Comparison of ENCODE assay signal across 21 mouse cellular contexts in the genomic region with DNA sequence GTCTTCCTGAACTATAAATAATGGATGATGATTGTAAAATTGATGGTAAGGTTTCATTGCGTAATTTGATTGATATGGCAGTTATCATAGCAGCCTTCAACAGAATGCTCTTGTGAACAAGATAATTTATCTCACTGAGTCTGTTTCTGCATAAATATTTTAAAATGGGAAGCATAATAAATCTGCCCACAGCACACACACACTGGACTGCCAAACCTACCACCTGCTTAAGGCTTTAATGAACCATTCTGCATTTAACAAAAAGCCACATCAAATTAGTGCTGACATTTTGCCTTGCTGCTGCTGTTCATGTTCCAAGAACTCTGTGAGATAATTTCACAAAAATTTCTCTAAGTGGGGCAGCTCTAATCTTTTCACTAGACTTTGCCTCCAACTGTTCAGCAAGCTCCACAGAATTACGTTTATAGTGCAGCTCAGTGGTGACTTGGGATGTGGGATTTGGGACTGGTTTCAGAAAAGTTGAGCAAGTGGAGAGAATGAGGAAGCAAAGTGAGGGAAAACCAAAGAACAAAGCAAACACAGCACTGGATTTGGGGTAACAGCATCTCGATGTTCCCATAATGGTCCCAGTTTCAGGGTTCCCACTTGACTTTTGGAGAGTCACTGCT.
DNase-seq lines count a peak whose midpoint lies in the region; ATAC-seq and TF ChIP-seq lines count a peak whose summit lies in the region.
"Had no signal": no experiment of that assay in that cellular context is flagged by ENCODE, and none has a peak within 500 bp of the region (broad histone marks: within the 10 kb centered on the region; RNA-seq: fewer than 3 reads in every experiment).

No protein-coding gene starts in this region.

- H3K4me2 ChIP-seq in forebrain, postnatal 0 days (ENCODE audit: low read depth): no peak overlapping the region
- H3K4me2 ChIP-seq: hindbrain, embryonic 15.5 days; intestine, embryonic 15.5 days; limb, embryonic 15.5 days; liver, embryonic 15.5 days; midbrain, embryonic 11.5 days had no signal

- no peak for TF ChIP-seq POLR2A in testis, adult 2 months (IDR thresholded peaks at IDR 0.05; ENCODE audit: control insufficient read depth, low read depth, low read length)

- no peaks in the 10 kb centered on the region for H3K36me3 ChIP-seq in forebrain, postnatal 0 days (ENCODE audit: insufficient read depth)
- H3K36me3 ChIP-seq in forebrain, embryonic 10.5 days (replicated peaks): no peaks in the 10 kb centered on the region
- H3K36me3 ChIP-seq in heart, embryonic 10.5 days: no peaks in the 10 kb centered on the region
- H3K36me3 ChIP-seq in testis, adult 2 months (ENCODE audit: control insufficient read depth, insufficient read depth, low read length): no peaks in the 10 kb centered on the region
- H3K36me3 ChIP-seq: G1E; hindbrain, embryonic 15.5 days; intestine, embryonic 15.5 days; limb, embryonic 15.5 days; liver, embryonic 15.5 days had no signal

- peak; percentile 67 for DNase-seq in forebrain, postnatal 0 days
- no peak for DNase-seq in forebrain, embryonic 10.5 days (ENCODE audit: extremely low spot score, low spot score)
- peak; percentile 58 to 70 for DNase-seq in heart, adult 9 months (ENCODE audit: low spot score in 2 of 2)
- no peak for DNase-seq in heart, embryonic 10.5 days (ENCODE audit: low spot score)
- no peak for DNase-seq in testis, postnatal 10 days (ENCODE audit: low spot score)
- peak; percentile 12 for DNase-seq in telencephalon, adult 2 months (ENCODE audit: low read depth, low spot score)
- no peak for DNase-seq in cerebellum, adult 11 months
- DNase-seq: cerebellum, adult 9-11 months; kidney, adult 9 months; kidney, postnatal 4 days; retina, postnatal 1 day; thymus, postnatal 25 days had no signal

- no peaks in the 10 kb centered on the region for H3K4me1 ChIP-seq in forebrain, postnatal 0 days (ENCODE audit: insufficient read depth)
- H3K4me1 ChIP-seq in forebrain, embryonic 10.5 days: no peaks in the 10 kb centered on the region
- peaks cover 5% of the 10 kb centered on the region; the same call in 1 of the 2 replicates for H3K4me1 ChIP-seq in heart, embryonic 10.5 days
- no peaks in the 10 kb centered on the region for H3K4me1 ChIP-seq in testis, adult 2 months (ENCODE audit: control insufficient read depth, insufficient read depth, low read length)
- H3K4me1 ChIP-seq: hindbrain, embryonic 15.5 days; intestine, embryonic 15.5 days; limb, embryonic 15.5 days; liver, embryonic 15.5 days had no signal

- H3K9me3 ChIP-seq in forebrain, postnatal 0 days (ENCODE audit: low read length): no peaks in the 10 kb centered on the region
- H3K9me3 ChIP-seq in forebrain, embryonic 10.5 days: no peaks in the 10 kb centered on the region
- no peaks in the 10 kb centered on the region for H3K9me3 ChIP-seq in heart, embryonic 10.5 days
- H3K9me3 ChIP-seq: hindbrain, embryonic 15.5 days; intestine, embryonic 15.5 days; limb, embryonic 15.5 days; liver, embryonic 15.5 days had no signal

- no peaks in the 10 kb centered on the region for H3K27me3 ChIP-seq in forebrain, postnatal 0 days (ENCODE audit: insufficient read depth, low read length)
- no peaks in the 10 kb centered on the region for H3K27me3 ChIP-seq in forebrain, embryonic 10.5 days (ENCODE audit: poor library complexity, severe bottlenecking)
- no peaks in the 10 kb centered on the region for H3K27me3 ChIP-seq in heart, embryonic 10.5 days (ENCODE audit: insufficient read depth, poor library complexity, severe bottlenecking)
- no peaks in the 10 kb centered on the region for H3K27me3 ChIP-seq in testis, adult 2 months (ENCODE audit: control insufficient read depth, insufficient read depth, low read length)
- H3K27me3 ChIP-seq: hindbrain, embryonic 15.5 days; intestine, embryonic 15.5 days; limb, embryonic 15.5 days; liver, embryonic 15.5 days had no signal

- no peak overlapping the region for H3K27ac ChIP-seq in forebrain, postnatal 0 days (ENCODE audit: low read depth, low read length)
- no peak overlapping the region for H3K27ac ChIP-seq in forebrain, embryonic 10.5 days
- H3K27ac ChIP-seq in heart, embryonic 10.5 days: no peak overlapping the region
- H3K27ac ChIP-seq in testis, adult 2 months (ENCODE audit: control insufficient read depth, insufficient read depth, low read depth, low read length): peak overlapping the region; percentile 65
- H3K27ac ChIP-seq: hindbrain, embryonic 15.5 days; intestine, embryonic 15.5 days; limb, embryonic 15.5 days; liver, embryonic 15.5 days; macrophage; stomach, postnatal 0 days had no signal

- no peak overlapping the region for H3K9ac ChIP-seq in forebrain, postnatal 0 days
- H3K9ac ChIP-seq: hindbrain, embryonic 15.5 days; intestine, embryonic 15.5 days; limb, embryonic 15.5 days; liver, embryonic 15.5 days had no signal

- ATAC-seq in forebrain, postnatal 0 days: peak; percentile 71
- ATAC-seq: intestine, embryonic 15.5 days had no signal

- H3K4me3 ChIP-seq in forebrain, postnatal 0 days (ENCODE audit: low read depth, low read length): no peak overlapping the region
- no peak overlapping the region for H3K4me3 ChIP-seq in forebrain, embryonic 10.5 days
- H3K4me3 ChIP-seq in heart, embryonic 10.5 days: no peak overlapping the region
- no peak overlapping the region for H3K4me3 ChIP-seq in testis, adult 2 months (ENCODE audit: control insufficient read depth, low read depth, low read length)
- H3K4me3 ChIP-seq: hindbrain, embryonic 15.5 days; intestine, embryonic 15.5 days; limb, embryonic 15.5 days; liver, embryonic 15.5 days had no signal

- no peak for TF ChIP-seq CTCF in forebrain, postnatal 0 days (IDR thresholded peaks at IDR 0.05; ENCODE audit: low read depth)
- TF ChIP-seq CTCF in testis, adult 2 months (IDR thresholded peaks at IDR 0.05; ENCODE audit: control insufficient read depth, insufficient read depth, insufficient replicate concordance, low read depth, low read length): no peak

- WGBS in forebrain, postnatal 0 days: 62% methylated on average over 3 of the region's 3 CpGs
- WGBS in forebrain, embryonic 10.5 days: 92% methylated on average over 3 of the region's 3 CpGs
- whole genome bisulfite sequencing in heart, embryonic 10.5 days: 85% methylated on average over 3 of the region's 3 CpGs

Comparison
In these comparisons a context has a peak if more than half of its experiments do, and no peak if none do; other contexts are left out.
1. DNase-seq: peak in forebrain, postnatal 0 days (single experiment), heart, adult 9 months (2 of 2) and telencephalon, adult 2 months (single experiment); none in forebrain, embryonic 10.5 days (single experiment), heart, embryonic 10.5 days (single experiment), testis, postnatal 10 days (single experiment) and cerebellum, adult 11 months (single experiment).